Mouse (Mus musculus) hindbrain, embryonic 12.5 days (tissue): ENCODE results near the gene Fbxo31. TPM values are rescaled to one million over a fixed set of nuclear protein-coding genes. Genes with fewer than 3 reads are reported as not detected.

Source experiments
- ATAC-seq: fragments of 200-750 bp; cut with Nextera tagmentation; 2 replicates; pipeline ENCODE4 v1.8.0; 2017; ENCODE audit warnings: moderate TSS enrichment; ENCODE audit not compliant: low FRiP score
- H3K27ac ChIP-seq: fragments of 300-500 bp; sonication (generic); 2 replicates; pipeline ENCODE4 v1.5.1; 2016; ENCODE audit warnings: mild to moderate bottlenecking
- H3K27me3 ChIP-seq: fragments of 300-500 bp; sonication (generic); 2 replicates; pipeline ENCODE4 v1.6.1; 2016; ENCODE audit warnings: mild to moderate bottlenecking
- H3K36me3 ChIP-seq: fragments of 300-500 bp; sonication (generic); 2 replicates; pipeline ENCODE4 v1.6.1; 2016; ENCODE audit warnings: mild to moderate bottlenecking
- H3K4me1 ChIP-seq: fragments of 300-500 bp; sonication (generic); 2 replicates; pipeline ENCODE4 v1.6.1; 2016
- H3K4me2 ChIP-seq: fragments of 300-500 bp; sonication (generic); replicated peaks from 2 replicates; pipeline ENCODE4 v1.6.1; 2016; ENCODE audit warnings: mild to moderate bottlenecking
- H3K4me3 ChIP-seq: fragments of 300-500 bp; sonication (generic); 2 replicates; pipeline ENCODE4 v1.5.1; 2016; ENCODE audit warnings: mild to moderate bottlenecking
- H3K9ac ChIP-seq: fragments of 300-500 bp; sonication (generic); 2 replicates; pipeline ENCODE4 v1.6.1; 2016; ENCODE audit warnings: mild to moderate bottlenecking, moderate library complexity
- H3K9me3 ChIP-seq: fragments of 300-500 bp; sonication (generic); replicated peaks from 2 replicates; pipeline ENCODE4 v1.6.1; 2016; ENCODE audit warnings: mild to moderate bottlenecking
- WGBS: fragments of 180-500 bp; shearing (Covaris S2); methylation state at CpG from one replicate; pipeline ENCODE4 v1.1.7; 2016; 5-methylcytosine and 5-hydroxymethylcytosine counted together
- polyA plus RNA-seq: library from polyadenylated mRNA; unstranded; fragments of >200 nt; fragmentation: Nextera tagmentation; extraction: Ambion mirVana; gene quantifications from 2 replicates; pipeline ENCODE4 v1.2.1, GENCODE M21; 2016

The Fbxo31 gene
- polyA plus RNA-seq, 1 experiment from 2014 or later, result 25.3 TPM

DNA sequence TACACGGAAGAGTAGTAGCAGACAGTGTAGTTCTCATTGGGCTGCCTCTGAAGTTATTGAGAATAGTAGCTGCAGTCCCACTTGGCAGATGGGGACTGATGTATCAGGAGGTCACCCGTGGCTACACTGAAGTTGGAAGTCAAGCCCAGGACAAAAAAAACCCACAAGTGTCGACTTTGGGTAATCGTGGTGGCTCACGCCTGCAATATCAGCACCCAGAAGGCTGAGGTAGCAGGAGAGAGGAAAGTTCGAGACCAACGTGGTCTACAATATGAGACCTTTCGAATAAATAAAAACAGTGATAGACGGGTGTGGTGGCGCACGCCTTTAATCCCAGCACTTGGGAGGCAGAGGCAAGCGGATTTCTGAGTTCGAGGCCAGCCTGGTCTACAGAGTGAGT lies 6.1 kb upstream of the Fbxo31 start:
- H3K27me3 ChIP-seq, result peaks cover 5% of the 10 kb centered on the region; the same call in 1 of the 2 replicates
- 48% methylated on average over 13 of the region's 13 CpGs for WGBS
- peak overlapping the region; percentile 70 for H3K4me2 ChIP-seq
- peaks cover 8% of the 10 kb centered on the region for H3K4me1 ChIP-seq
- H3K27ac ChIP-seq, result no peak overlapping the region
- H3K36me3 ChIP-seq, result no peaks in the 10 kb centered on the region
- no peak overlapping the region; the same call in 1 of the 2 replicates for H3K9ac ChIP-seq
- no peaks in the 10 kb centered on the region for H3K9me3 ChIP-seq
- ATAC-seq, result no peak
- H3K4me3 ChIP-seq, result peak overlapping the region; percentile 63

DNA sequence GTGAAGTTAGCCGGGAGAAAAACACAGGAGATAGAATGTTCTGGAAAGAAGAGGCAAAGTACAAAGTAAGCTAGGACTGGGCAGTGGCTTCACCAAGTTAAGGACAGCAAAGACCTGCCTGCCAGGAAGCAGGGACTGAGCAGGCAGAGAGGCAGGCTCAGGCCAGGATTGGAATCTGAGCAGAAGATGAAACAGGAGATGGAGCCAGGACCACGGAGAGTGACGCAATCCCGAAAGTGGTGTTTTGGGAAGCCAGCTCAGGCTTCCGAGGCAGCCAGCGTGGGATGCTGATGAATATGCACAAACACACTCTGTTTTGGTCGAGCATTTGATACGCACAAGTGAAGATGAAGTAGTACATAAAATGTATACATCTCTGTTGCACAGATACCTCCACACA lies 5.0 kb upstream of the Fbxo31 start:
- H3K4me1 ChIP-seq, result peaks cover 6% of the 10 kb centered on the region
- ATAC-seq, result no peak
- 59% methylated on average over 8 of the region's 8 CpGs for WGBS
- no peak overlapping the region for H3K4me2 ChIP-seq
- peaks cover 5% of the 10 kb centered on the region; the same call in 1 of the 2 replicates for H3K27me3 ChIP-seq
- no peak overlapping the region for H3K4me3 ChIP-seq
- H3K9ac ChIP-seq, result 0 out of 2 replicates have a peak overlapping the region, but pooled peaks have one; percentile 13
- no peak overlapping the region for H3K27ac ChIP-seq
- no peaks in the 10 kb centered on the region for H3K36me3 ChIP-seq
- no peaks in the 10 kb centered on the region for H3K9me3 ChIP-seq

DNA sequence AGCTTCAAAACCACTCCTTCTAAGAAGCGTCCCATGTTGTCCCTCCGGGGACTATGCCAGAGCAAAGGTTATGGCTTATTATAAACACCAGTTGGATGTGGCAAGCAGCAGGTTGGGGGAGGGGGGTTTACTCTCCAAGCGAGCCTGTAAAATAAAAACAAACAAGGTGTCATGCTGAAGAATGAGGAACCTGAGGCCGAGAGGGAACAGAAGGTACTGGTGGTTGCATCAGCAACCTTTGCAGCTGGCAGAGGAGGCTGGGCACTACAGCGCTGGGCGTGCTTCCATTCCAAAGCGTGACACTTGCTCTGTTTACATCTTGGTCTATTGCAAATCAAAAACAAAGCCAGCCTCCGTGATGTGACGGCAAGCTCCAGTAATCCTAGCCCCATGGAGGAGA lies 1.9 kb upstream of the Fbxo31 start:
- no peak for ATAC-seq
- H3K4me1 ChIP-seq, result peaks cover 24% of the 10 kb centered on the region
- H3K4me2 ChIP-seq, result no peak overlapping the region

DNA sequence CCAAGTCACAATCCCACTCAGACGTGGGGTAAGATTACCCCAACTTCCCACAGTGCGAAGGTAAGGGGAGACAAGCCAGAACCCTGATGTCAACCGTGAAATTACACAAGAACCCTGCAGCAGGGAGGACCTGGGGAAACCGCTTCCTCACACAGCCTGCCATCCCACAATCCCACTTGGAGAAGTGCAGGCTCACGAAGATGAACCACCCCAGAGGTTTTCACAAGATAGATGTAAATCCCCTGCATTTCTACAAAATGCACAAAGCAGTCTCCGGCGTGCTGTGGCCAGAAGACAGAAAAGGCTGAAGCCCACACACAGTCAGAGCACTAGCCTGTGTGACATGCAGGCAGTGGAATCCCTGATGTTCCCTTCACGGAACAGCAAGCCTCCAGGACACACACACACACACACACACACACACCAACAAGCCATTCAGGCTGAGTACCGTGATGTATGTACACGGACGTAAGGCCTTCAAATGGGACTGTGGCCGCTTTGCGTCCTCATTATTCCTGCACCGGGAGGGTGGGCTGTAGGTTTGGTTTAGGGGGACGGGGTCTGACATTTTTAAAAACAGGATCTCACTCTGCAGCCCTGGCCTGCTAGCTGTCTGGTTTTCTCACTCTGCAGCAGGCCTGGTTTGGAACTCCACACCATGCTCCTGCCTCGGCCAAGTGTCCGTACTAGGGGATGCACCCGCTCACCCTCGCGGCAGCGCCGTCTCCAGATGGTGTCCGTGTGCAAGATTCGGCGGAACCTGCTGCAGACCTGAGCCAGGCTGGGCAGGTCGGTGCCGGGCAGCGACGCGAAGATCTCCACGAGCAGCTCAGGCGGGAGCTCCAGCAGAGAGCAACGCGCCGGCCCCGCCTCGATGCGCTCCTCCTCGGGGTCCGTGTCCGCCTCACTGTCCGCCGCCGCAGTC lies 593 bp downstream of the Fbxo31 start:
- Histone ChIP-seq H3K36me3 (no peaks in the 10 kb centered on the region), H3K9me3 (no peaks in the 10 kb centered on the region), H3K4me1 (peaks cover 33% of the 10 kb centered on the region), H3K27ac (peak overlapping the region; percentile 72), H3K9ac (peak overlapping the region; percentile 80), H3K27me3 (0 out of 2 replicates have a peak, but pooled peaks cover 5% of the 10 kb centered on the region), H3K4me2 (peak overlapping the region; percentile 90), H3K4me3 (peak overlapping the region; percentile 87)
- ATAC-seq, result peak; percentile 11
- 2% methylated on average over 44 of the region's 44 CpGs for WGBS

More for the DNA sequence above, 1.9 kb upstream of the Fbxo31 start:
- WGBS, result 43% methylated on average over 9 of the region's 9 CpGs
- H3K36me3 ChIP-seq, result no peaks in the 10 kb centered on the region
- no peak overlapping the region for H3K4me3 ChIP-seq
- no peak overlapping the region; the same call in 1 of the 2 replicates for H3K27ac ChIP-seq
- H3K27me3 ChIP-seq, result peaks cover 5% of the 10 kb centered on the region; the same call in 1 of the 2 replicates
- H3K9me3 ChIP-seq, result no peaks in the 10 kb centered on the region
- no peak overlapping the region for H3K9ac ChIP-seq

DNA sequence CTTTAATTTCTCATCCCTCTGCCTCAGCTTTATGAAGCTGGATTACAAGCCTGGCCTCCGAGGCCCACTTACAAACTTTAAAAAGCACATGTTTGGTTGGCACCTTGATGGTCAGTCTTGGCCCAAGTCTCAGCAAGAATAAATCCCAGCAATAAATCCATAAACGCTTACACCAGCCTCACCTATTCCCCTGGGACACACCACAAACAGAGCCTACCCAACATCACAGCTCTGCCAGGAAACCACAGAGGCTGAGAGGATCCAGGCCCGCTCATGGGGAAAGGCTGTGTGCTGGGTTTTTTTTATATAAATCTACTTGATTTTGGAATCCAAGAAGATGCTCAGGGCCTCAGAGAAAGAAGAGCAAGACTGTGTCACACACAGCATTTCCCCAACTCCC lies 2.9 kb downstream of the Fbxo31 start:
- H3K4me3 ChIP-seq, result no peak overlapping the region
- ATAC-seq, result no peak

DNA sequence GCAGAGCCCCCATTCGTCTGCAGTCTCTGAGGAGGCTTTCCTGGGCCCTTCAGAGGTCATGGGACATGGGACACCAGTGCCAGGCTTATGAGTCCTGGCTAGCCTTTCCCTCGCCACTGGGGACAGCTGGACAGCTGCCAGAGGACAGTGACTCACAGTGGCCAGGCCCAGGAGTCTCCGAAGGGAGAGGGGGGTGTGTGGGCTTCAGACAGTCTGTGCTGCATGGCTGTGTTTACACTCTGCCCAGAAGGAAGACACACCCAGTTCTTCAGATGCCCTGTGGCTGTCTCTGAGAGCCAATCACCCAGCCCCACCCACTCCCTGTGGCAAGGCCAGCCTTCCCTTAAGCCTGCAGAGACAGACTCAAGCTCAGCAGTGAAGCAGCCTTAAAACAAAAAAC lies 5.3 kb downstream of the Fbxo31 start:
- no peak overlapping the region for H3K9ac ChIP-seq
- peaks cover 40% of the 10 kb centered on the region for H3K4me1 ChIP-seq
- no peak overlapping the region for H3K4me3 ChIP-seq
- ATAC-seq, result no peak; the same call in 1 of the 2 replicates
- no peaks in the 10 kb centered on the region for H3K36me3 ChIP-seq
- WGBS, result 48% methylated on average over 3 of the region's 3 CpGs
- no peaks in the 10 kb centered on the region for H3K27me3 ChIP-seq
- H3K27ac ChIP-seq, result no peak overlapping the region
- H3K4me2 ChIP-seq, result no peak overlapping the region
- no peaks in the 10 kb centered on the region for H3K9me3 ChIP-seq

More for the DNA sequence above, 2.9 kb downstream of the Fbxo31 start:
- Histone ChIP-seq H3K9me3 (no peaks in the 10 kb centered on the region), H3K4me1 (peaks cover 35% of the 10 kb centered on the region), H3K4me2 (no peak overlapping the region), H3K27me3 (0 out of 2 replicates have a peak, but pooled peaks cover 4% of the 10 kb centered on the region), H3K27ac (no peak overlapping the region), H3K9ac (no peak overlapping the region), H3K36me3 (no peaks in the 10 kb centered on the region)
- WGBS, result 89% methylated on average over 3 of the region's 3 CpGs

DNA sequence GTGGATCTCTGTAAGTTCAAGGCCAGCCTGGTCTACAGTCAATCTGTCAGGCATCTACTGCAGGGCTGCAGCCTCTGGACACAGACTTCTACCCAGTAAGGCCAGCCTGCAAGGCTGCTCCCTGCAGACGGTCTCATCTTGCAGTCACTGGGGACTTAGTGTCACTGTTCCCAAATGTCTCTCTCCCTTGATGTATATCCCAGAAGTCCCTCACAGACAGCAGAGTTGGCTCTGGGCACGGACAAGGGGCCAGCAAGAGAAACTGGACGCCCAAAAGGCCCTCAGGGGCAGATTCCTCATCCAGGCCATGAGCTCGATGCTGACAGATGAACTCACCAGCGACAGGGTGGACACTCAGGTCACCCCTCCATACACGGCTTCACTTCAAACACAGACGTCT lies 6.5 kb downstream of the Fbxo31 start:
- ATAC-seq, result no peak
- WGBS, result 76% methylated on average over 7 of the region's 7 CpGs

DNA sequence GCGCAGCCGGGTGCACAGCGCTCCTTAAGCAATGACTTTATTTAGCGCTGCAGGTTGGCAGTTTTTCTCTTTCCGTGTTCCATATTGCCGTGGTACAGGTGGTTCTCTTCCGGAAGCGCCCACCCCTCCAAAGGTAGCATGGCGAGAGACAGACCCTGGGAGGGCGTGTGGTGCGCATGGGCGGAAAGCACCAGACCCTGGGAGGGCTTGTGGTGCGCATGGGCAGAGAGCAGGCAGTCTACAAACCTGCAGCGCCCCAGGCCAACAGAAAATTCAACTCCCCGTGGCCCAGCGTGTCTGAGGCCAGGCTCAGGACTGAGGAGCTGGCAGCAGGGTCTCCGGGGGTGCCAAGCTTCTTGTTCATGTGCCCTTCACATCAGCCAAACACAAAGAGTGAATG lies 7.8 kb downstream of the Fbxo31 start:
- ATAC-seq, result no peak
- 81% methylated on average over 17 of the region's 17 CpGs for WGBS
- H3K27me3 ChIP-seq, result no peaks in the 10 kb centered on the region
- no peak overlapping the region for H3K4me2 ChIP-seq
- peaks cover 38% of the 10 kb centered on the region for H3K4me1 ChIP-seq
- no peak overlapping the region for H3K27ac ChIP-seq
- no peaks in the 10 kb centered on the region for H3K36me3 ChIP-seq
- no peaks in the 10 kb centered on the region for H3K9me3 ChIP-seq
- H3K9ac ChIP-seq, result no peak overlapping the region
- H3K4me3 ChIP-seq, result no peak overlapping the region

More for the DNA sequence above, 6.5 kb downstream of the Fbxo31 start:
- Histone ChIP-seq H3K27ac (no peak overlapping the region), H3K36me3 (no peaks in the 10 kb centered on the region), H3K4me3 (no peak overlapping the region), H3K4me2 (no peak overlapping the region), H3K27me3 (no peaks in the 10 kb centered on the region), H3K4me1 (peaks cover 40% of the 10 kb centered on the region), H3K9ac (no peak overlapping the region), H3K9me3 (no peaks in the 10 kb centered on the region)

DNA sequence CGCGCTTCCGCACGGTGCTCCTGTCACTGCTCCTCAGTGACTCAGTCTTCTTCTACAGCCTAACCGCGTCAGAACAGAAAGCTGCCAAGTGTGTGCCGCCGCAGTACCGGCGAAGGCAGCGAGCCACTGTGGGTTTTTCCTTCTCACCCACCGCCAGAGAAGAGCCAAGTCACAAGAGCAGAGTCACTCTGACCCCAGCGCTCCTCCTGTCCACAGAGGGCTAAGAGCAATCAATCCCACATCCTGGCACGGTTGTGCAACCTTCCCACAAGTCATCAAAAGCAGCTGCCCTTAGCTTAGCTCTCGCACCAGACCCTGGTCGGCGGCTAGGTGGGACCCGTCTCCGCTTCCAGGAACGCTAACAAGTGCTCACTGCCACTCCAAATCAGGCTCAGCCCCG lies 8.3 kb downstream of the Fbxo31 start:
- ATAC-seq, result no peak
- Histone ChIP-seq H3K9me3 (no peaks in the 10 kb centered on the region), H3K27me3 (no peaks in the 10 kb centered on the region), H3K4me3 (no peak overlapping the region), H3K27ac (no peak overlapping the region), H3K36me3 (0 out of 2 replicates have a peak, but pooled peaks cover under 1% of the 10 kb centered on the region), H3K9ac (no peak overlapping the region), H3K4me1 (peaks cover 39% of the 10 kb centered on the region), H3K4me2 (no peak overlapping the region)
- 90% methylated on average over 21 of the region's 21 CpGs for WGBS

DNA sequence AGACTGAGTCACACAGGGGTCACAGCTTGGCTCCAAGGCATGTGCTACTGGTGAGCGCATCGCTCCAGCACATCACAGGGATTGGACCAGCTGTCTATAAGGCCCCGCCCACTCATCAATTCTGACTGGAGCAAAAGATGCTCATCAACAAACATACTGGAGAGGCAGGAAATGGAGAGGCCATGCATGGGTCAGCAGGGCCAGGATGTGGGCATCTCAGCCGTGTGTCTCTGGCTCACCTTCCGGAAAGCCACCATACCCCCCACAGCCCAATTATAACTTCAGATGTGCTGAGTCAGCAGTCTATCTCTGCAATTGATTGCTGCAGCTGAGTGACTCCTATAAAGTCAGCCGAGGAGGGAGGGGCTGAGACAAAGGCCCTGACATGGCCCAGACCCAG lies 10.3 kb downstream of the Fbxo31 start:
- Histone ChIP-seq H3K9me3 (no peaks in the 10 kb centered on the region), H3K4me3 (no peak overlapping the region), H3K36me3 (0 out of 2 replicates have a peak, but pooled peaks cover 9% of the 10 kb centered on the region), H3K9ac (no peak overlapping the region), H3K27me3 (no peaks in the 10 kb centered on the region), H3K4me1 (peaks cover 35% of the 10 kb centered on the region), H3K27ac (no peak overlapping the region), H3K4me2 (no peak overlapping the region)
- peak; percentile 27; the same call in 1 of the 2 replicates for ATAC-seq
- WGBS, result 67% methylated on average over 6 of the region's 6 CpGs

DNA sequence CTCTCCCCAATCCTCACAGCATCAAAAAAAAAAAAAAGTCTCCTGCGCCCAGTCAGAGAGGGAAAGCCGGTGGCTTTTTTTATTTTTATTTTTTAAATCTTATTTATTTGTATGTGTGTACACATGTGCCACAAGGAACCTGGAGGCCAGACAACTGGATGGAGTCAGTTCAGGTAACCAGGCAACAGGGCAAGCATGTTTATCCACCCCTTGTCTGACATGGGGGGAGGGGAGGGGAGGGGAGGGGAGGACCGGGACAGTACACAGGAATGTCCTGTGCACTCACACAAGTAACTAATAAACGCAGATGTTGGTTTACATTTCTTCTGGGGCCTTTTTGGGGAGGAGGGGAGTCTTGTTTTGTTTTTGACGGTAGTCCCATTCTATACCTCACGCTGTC lies 14.9 kb downstream of the Fbxo31 start:
- WGBS, result 68% methylated on average over 6 of the region's 6 CpGs
- H3K4me1 ChIP-seq, result peaks cover 29% of the 10 kb centered on the region

DNA sequence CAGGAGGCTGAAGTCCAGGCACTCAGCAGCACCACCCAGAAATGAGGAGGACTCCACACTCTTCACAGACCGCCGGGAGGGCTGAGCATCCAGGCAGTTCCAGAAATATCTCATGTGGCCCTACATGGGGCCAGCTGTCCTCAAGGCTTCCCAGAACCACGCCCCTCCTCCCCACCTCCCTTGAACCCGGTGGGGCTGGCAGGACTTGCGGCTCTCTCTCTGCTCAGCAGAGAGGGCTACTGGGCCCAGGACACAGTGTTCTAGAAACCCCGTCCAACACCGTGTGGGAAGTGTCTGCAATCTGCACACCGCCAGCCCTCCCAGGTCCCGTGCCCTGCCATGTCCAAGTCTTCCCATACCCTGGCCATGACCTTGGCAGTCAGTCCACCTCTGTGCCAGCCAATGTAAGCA lies 15.7 kb downstream of the Fbxo31 start:
- peaks cover 21% of the 10 kb centered on the region for H3K4me1 ChIP-seq

More for the DNA sequence above, 14.9 kb downstream of the Fbxo31 start:
- no peaks in the 10 kb centered on the region for H3K9me3 ChIP-seq
- ATAC-seq, result no peak
- H3K36me3 ChIP-seq, result peaks cover 24% of the 10 kb centered on the region
- H3K9ac ChIP-seq, result no peak overlapping the region
- no peak overlapping the region for H3K4me2 ChIP-seq
- H3K27ac ChIP-seq, result no peak overlapping the region
- H3K27me3 ChIP-seq, result no peaks in the 10 kb centered on the region
- no peak overlapping the region for H3K4me3 ChIP-seq

More for the DNA sequence above, 15.7 kb downstream of the Fbxo31 start:
- Histone ChIP-seq H3K27me3 (no peaks in the 10 kb centered on the region), H3K4me3 (no peak overlapping the region), H3K9ac (no peak overlapping the region), H3K27ac (no peak overlapping the region), H3K4me2 (no peak overlapping the region), H3K9me3 (no peaks in the 10 kb centered on the region), H3K36me3 (peaks cover 32% of the 10 kb centered on the region)
- WGBS, result 84% methylated on average over 9 of the region's 9 CpGs
- no peak for ATAC-seq
